Mouse (Mus musculus): ENCODE data around the gene Gm21828.
"Not testable (repeated sequence)": the region's sequence is repeated elsewhere in the genome, so short reads cannot be mapped to it uniquely, and the experiment has no call there.

Gene Gm21828

DNA sequence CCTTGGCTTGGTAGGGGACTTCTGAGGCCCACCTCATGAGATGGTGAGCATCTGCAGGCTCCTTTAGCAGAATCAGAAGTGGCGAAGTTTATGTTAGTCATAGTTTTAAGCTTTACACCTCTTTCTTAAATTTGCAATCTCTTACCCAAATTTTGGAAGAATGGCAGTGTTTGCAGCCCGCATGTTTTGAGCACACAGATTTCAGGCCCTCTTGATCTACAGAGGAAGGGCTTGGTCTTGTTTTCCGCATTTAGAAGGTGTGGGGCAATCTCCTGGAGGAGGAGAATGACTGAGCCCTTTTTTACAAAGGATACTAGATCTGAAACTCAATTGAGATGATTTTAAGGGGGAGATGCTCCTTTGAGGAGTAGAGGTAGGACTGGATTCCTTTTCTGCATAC is at the start of gene Gm21828:
Gm21828 (minus strand) TSS at position 101 of the 400 bp plus-strand sequence.
- not testable (repeated sequence) for DNase-seq (ENCODE audit: low read depth, low spot score)

DNA sequence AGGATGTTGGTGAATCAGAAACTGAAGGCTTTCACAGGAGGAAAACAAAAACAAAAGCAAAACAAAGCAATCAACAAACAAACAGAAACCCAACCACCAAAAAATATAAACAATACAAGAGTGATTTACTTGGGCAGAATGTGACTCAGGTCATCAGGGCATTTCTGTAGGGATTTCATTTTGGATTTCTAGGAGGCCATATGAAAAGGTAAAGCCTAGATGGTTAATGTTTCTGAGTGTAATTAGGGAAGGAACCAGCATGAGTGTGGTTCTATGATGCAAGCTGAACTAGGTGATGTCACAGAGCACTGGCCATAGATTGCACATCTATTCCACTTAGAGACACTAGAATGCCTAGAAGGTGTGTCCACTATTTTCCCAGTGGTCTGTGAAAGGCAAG is 28.4 kb upstream of the Gm21828 start, which contains the start of the genes Gm21440 and Gm21454:
Gm21440 (plus strand) TSS at position 301 of the 400 bp plus-strand sequence.
Gm21454 (plus strand) TSS at position 352 of the 400 bp plus-strand sequence.
- not testable (repeated sequence) for DNase-seq (ENCODE audit: low read depth, low spot score)
